Mouse (Mus musculus): Measurements from ENCODE around the gene Amn. TPM values are rescaled to one million over a fixed set of nuclear protein-coding genes. Genes with fewer than 3 reads are reported as not detected.

Amn gene
- total RNA-seq, 1 experiment from 2014 or later, result not detected

GRCm38 (mm10) chr12:111324536-111324935 is 53.6 kb downstream of the Amn start:
- DNase-seq, result no peak

DNA sequence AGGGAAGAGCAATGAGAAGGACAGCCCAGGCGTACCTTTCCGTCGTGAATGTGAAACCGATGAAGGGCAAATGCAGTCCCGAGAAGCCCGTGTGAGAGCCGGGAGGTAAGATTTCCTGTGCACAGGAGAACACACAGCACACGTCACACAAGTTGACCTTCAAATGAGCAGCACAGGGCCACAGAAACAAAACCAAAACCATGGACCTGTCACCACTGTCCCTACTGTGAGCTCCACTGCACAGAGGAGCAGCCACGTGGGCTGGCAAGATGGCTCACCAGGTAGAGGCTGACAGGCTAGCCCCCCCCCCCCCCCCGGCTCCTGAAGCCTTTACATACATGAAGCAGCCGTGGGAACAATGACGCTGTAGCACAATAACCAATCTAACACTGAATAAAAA is 54.1 kb downstream of the Amn start:
- DNase-seq, result no peak

GRCm38 (mm10) chr12:111325744-111326424 is 55.0 kb downstream of the Amn start:
- DNase-seq, result peak; percentile 43

Other genes with a start within 250 kb of the Amn start
- gene Rcor1, start 231.7 kb upstream of the Amn start, total RNA-seq (2021), result 46.4 and 48.0 TPM in 2 replicates
- gene Traf3, start 104.7 kb upstream of the Amn start, total RNA-seq (2021), result 19.3 and 24.9 TPM in 2 replicates
- not detected in 2 replicates for gene 4930595D18Rik, start 86.6 kb upstream of the Amn start, total RNA-seq (2021)
- gene Cdc42bpb, start 106.6 kb downstream of the Amn start, total RNA-seq (2021), result 133 and 149 TPM in 2 replicates
- gene Lbhd2, start 135.7 kb downstream of the Amn start, total RNA-seq (2021), result 0.56 and 0.79 TPM in 2 replicates
- gene Exoc3l4, start 145.9 kb downstream of the Amn start, total RNA-seq (2021), result 4.6 and 5.2 TPM in 2 replicates
- gene Tnfaip2, start 171.4 kb downstream of the Amn start, total RNA-seq (2021), result 14.0 and 14.4 TPM in 2 replicates
- 0.60 TPM in 1 of 2 replicates, not detected in the other for gene Gm266, start 214.7 kb downstream of the Amn start, total RNA-seq (2021)

All from adrenal gland, postnatal 14 days (tissue).